Mouse (Mus musculus) lung, postnatal 14 days (tissue): ENCODE data around the gene Hmga1b.
"Not testable (repeated sequence)": the region's sequence is repeated elsewhere in the genome, so short reads cannot be mapped to it uniquely, and the experiment has no call there.

Experiments
- DNase-seq: peaks from one replicate; pipeline ENCODE4 v3.0.0; 2021

The Hmga1b gene

GRCm38 (mm10) chr11:120762672-120763041 lies at the start of gene Hmga1b:
Gene Hmga1b, plus strand, starts transcription at chr11:120762794.
- not testable (repeated sequence) for DNase-seq

GRCm38 (mm10) chr11:120713580-120714518 lies 48.7 kb upstream of the Hmga1b start, which contains the start of the genes Cenpx and Lrrc45:
Gene Cenpx, minus strand, starts transcription at chr11:120713738.
Gene Lrrc45, plus strand, starts transcription at chr11:120713925.
- peak; percentile 96 for DNase-seq

- no peak for DNase-seq
Observed at GRCm38 (mm10) chr11:120714546-120714945, 48.0 kb upstream of the Hmga1b start.

GRCm38 (mm10) chr11:120715131-120715530 lies 47.5 kb upstream of the Hmga1b start:
- DNase-seq = no peak

- no peak for DNase-seq
Observed at GRCm38 (mm10) chr11:120719242-120719641, 43.4 kb upstream of the Hmga1b start.

- DNase-seq = no peak
Observed at GRCm38 (mm10) chr11:120719841-120720376, 42.7 kb upstream of the Hmga1b start.

- peak; percentile 97 for DNase-seq
Observed at GRCm38 (mm10) chr11:120720450-120720849, 42.1 kb upstream of the Hmga1b start.

- DNase-seq = peak; percentile 66
Observed at GRCm38 (mm10) chr11:120721124-120722066, 41.2 kb upstream of the Hmga1b start, which contains the start of gene Rac3. Gene Rac3, plus strand, starts transcription at chr11:120721470.

- no peak for DNase-seq
Observed at GRCm38 (mm10) chr11:120722067-120722630, 40.4 kb upstream of the Hmga1b start.

GRCm38 (mm10) chr11:120722761-120723382 lies 39.7 kb upstream of the Hmga1b start:
- DNase-seq = no peak

GRCm38 (mm10) chr11:120723509-120723908 lies 39.1 kb upstream of the Hmga1b start:
- no peak for DNase-seq

GRCm38 (mm10) chr11:120726243-120727168 lies 36.1 kb upstream of the Hmga1b start:
- no peak for DNase-seq

GRCm38 (mm10) chr11:120727169-120727527 lies 35.4 kb upstream of the Hmga1b start, which contains the start of gene Dcxr:
Gene Dcxr, minus strand, starts transcription at chr11:120727281.
- peak; percentile 91 for DNase-seq

GRCm38 (mm10) chr11:120727564-120727963 lies 35.0 kb upstream of the Hmga1b start:
- no peak for DNase-seq

- no peak for DNase-seq
Observed at GRCm38 (mm10) chr11:120728530-120729240, 33.9 kb upstream of the Hmga1b start.

GRCm38 (mm10) chr11:120729432-120730050 lies 33.1 kb upstream of the Hmga1b start:
- peak; percentile 77 for DNase-seq

GRCm38 (mm10) chr11:120730331-120730870 lies 32.2 kb upstream of the Hmga1b start:
- no peak for DNase-seq

- no peak for DNase-seq
Observed at GRCm38 (mm10) chr11:120731395-120731794, 31.2 kb upstream of the Hmga1b start.
